8 mouse cellular contexts compared by ENCODE assay signal in genomic region chr13:112188313-112188712, GRCm38 (mm10).
DNase-seq lines count a peak whose midpoint lies in the region; ATAC-seq and TF ChIP-seq lines count a peak whose summit lies in the region.

No protein-coding gene starts in this region.

- no peak overlapping the region for H3K27ac ChIP-seq in hindbrain, postnatal 0 days
- no peak overlapping the region for H3K27ac ChIP-seq in hindbrain, embryonic 14.5 days
- no peak overlapping the region for H3K27ac ChIP-seq in midbrain, embryonic 13.5 days

- no peaks in the 10 kb centered on the region for H3K27me3 ChIP-seq in hindbrain, postnatal 0 days (ENCODE audit: insufficient read depth, low read length)
- no peaks in the 10 kb centered on the region for H3K27me3 ChIP-seq in hindbrain, embryonic 14.5 days (ENCODE audit: control insufficient read depth, insufficient read depth, low read length)
- no peaks in the 10 kb centered on the region for H3K27me3 ChIP-seq in midbrain, embryonic 13.5 days

- H3K36me3 ChIP-seq in hindbrain, postnatal 0 days (ENCODE audit: insufficient read depth, low read length): no peaks in the 10 kb centered on the region
- H3K36me3 ChIP-seq in hindbrain, embryonic 14.5 days (replicated peaks; ENCODE audit: control insufficient read depth, insufficient read depth): no peaks in the 10 kb centered on the region
- H3K36me3 ChIP-seq in midbrain, embryonic 13.5 days: no peaks in the 10 kb centered on the region

- intact Hi-C loops in left cerebral cortex, postnatal 14 days (cut with DNase I): loop anchor here (5.0 kb wide), 1 partner anchor 286 kb away; no protein-coding TSS in a partner anchor

- no peak for ATAC-seq in hindbrain, postnatal 0 days
- ATAC-seq in hindbrain, embryonic 14.5 days (ENCODE audit: low FRiP score): no peak
- no peak for ATAC-seq in megakaryocyte, adult 5-6 weeks (ENCODE audit: poor library complexity, severe bottlenecking)
- no peak for ATAC-seq in midbrain, embryonic 13.5 days

- peak; percentile 63 for DNase-seq in hindbrain, postnatal 0 days (ENCODE audit: low spot score)
- no peak for DNase-seq in hindbrain, embryonic 14.5 days (ENCODE audit: low spot score)
- DNase-seq in cerebellum, postnatal 25 days: peak; percentile 54 to 64
- DNase-seq in heart, postnatal 4 days: peak; percentile 67
- peak; percentile 78 for DNase-seq in lung, postnatal 36 days
- no peak for DNase-seq in left cerebral cortex, postnatal 14 days (ENCODE audit: low spot score in 2 of 2)

- no peaks in the 10 kb centered on the region for H3K9me3 ChIP-seq in hindbrain, postnatal 0 days (ENCODE audit: low read length)
- no peaks in the 10 kb centered on the region for H3K9me3 ChIP-seq in hindbrain, embryonic 14.5 days (ENCODE audit: control insufficient read depth, low read length)
- H3K9me3 ChIP-seq in midbrain, embryonic 13.5 days: no peaks in the 10 kb centered on the region

- H3K4me3 ChIP-seq in hindbrain, postnatal 0 days (ENCODE audit: low read length): no peak overlapping the region
- no peak overlapping the region for H3K4me3 ChIP-seq in hindbrain, embryonic 14.5 days (replicated peaks; ENCODE audit: low read length)
- no peak overlapping the region for H3K4me3 ChIP-seq in midbrain, embryonic 13.5 days (replicated peaks)

- no peak for TF ChIP-seq CTCF in hindbrain, postnatal 0 days (IDR thresholded peaks at IDR 0.05; ENCODE audit: low read depth)

- H3K4me2 ChIP-seq in hindbrain, postnatal 0 days (ENCODE audit: low read depth, low read length): no peak overlapping the region
- no peak overlapping the region for H3K4me2 ChIP-seq in hindbrain, embryonic 14.5 days (replicated peaks)
- H3K4me2 ChIP-seq in midbrain, embryonic 13.5 days (replicated peaks): no peak overlapping the region

- peaks cover 12% of the 10 kb centered on the region for H3K4me1 ChIP-seq in hindbrain, postnatal 0 days (ENCODE audit: insufficient read depth, low read length)
- H3K4me1 ChIP-seq in hindbrain, embryonic 14.5 days (replicated peaks; ENCODE audit: control insufficient read depth, insufficient read depth, low read length): peaks cover 4% of the 10 kb centered on the region; the same call in 1 of the 2 replicates
- H3K4me1 ChIP-seq in midbrain, embryonic 13.5 days (replicated peaks): peaks cover 6% of the 10 kb centered on the region

- H3K9ac ChIP-seq in hindbrain, postnatal 0 days (replicated peaks; ENCODE audit: low read length): no peak overlapping the region
- H3K9ac ChIP-seq in hindbrain, embryonic 14.5 days: no peak overlapping the region
- no peak overlapping the region for H3K9ac ChIP-seq in midbrain, embryonic 13.5 days (replicated peaks)

- WGBS in hindbrain, postnatal 0 days: 45% methylated on average over 7 of the region's 7 CpGs
- WGBS in hindbrain, embryonic 14.5 days: 75% methylated on average over 7 of the region's 7 CpGs
- 86% methylated on average over 7 of the region's 7 CpGs for WGBS in midbrain, embryonic 13.5 days

Comparison
In these comparisons a context has a peak if more than half of its experiments do, and no peak if none do; other contexts are left out.
1. DNase-seq: peak in hindbrain, postnatal 0 days (single experiment), cerebellum, postnatal 25 days (2 of 2), heart, postnatal 4 days (single experiment) and lung, postnatal 36 days (single experiment); none in hindbrain, embryonic 14.5 days (single experiment) and left cerebral cortex, postnatal 14 days (0 of 2).